Mouse (Mus musculus) stomach, embryonic 15.5 days (tissue): ENCODE measurements at regions not wholly inside any gene's neighbourhood (a gene's known extent, or its start where the extent isn't known, plus 50 kb on each side); places are given as distances from the start of the nearest gene placed in this dataset.

ENCODE experiments used
- ATAC-seq: fragments of 200-750 bp; cut with Nextera tagmentation; 2 replicates; pipeline ENCODE4 v1.8.0; 2017; ENCODE audit warnings: low read depth, moderate number of reproducible peaks, moderate TSS enrichment; ENCODE audit not compliant: insufficient read depth, low FRiP score
- H3K27ac ChIP-seq: fragments of 300-500 bp; sonication (generic); 2 replicates; pipeline ENCODE4 v1.5.1; 2015; ENCODE audit warnings: mild to moderate bottlenecking, inconsistent platforms
- H3K27me3 ChIP-seq: fragments of 300-500 bp; sonication (generic); replicated peaks from 2 replicates; pipeline ENCODE4 v1.6.1; 2015; ENCODE audit warnings: inconsistent platforms
- H3K36me3 ChIP-seq: fragments of 300-500 bp; sonication (generic); 2 replicates; pipeline ENCODE4 v1.6.1; 2015; ENCODE audit warnings: inconsistent platforms
- H3K4me1 ChIP-seq: fragments of 300-500 bp; sonication (generic); 2 replicates; pipeline ENCODE4 v1.6.1; 2015; ENCODE audit warnings: inconsistent platforms
- H3K4me2 ChIP-seq: fragments of 300-500 bp; sonication (generic); 2 replicates; pipeline ENCODE4 v1.6.1; 2015; ENCODE audit warnings: mild to moderate bottlenecking, inconsistent platforms
- H3K4me3 ChIP-seq: fragments of 300-500 bp; sonication (generic); replicated peaks from 2 replicates; pipeline ENCODE4 v1.5.1; 2015; ENCODE audit warnings: inconsistent platforms
- H3K9ac ChIP-seq: fragments of 300-500 bp; sonication (generic); 2 replicates; pipeline ENCODE4 v1.6.1; 2015; ENCODE audit warnings: inconsistent platforms
- H3K9me3 ChIP-seq: fragments of 300-500 bp; sonication (generic); 2 replicates; pipeline ENCODE4 v1.6.1; 2016; ENCODE audit warnings: inconsistent platforms
- WGBS: fragments of 180-500 bp; shearing (Covaris S2); methylation state at CpG from one replicate; pipeline ENCODE4 v1.1.7; 2015; 5-methylcytosine and 5-hydroxymethylcytosine counted together

GRCm38 (mm10) chr9:99987376-99987775, 111.4 kb upstream of the Sox14 start:
- no peak overlapping the region for H3K27ac ChIP-seq
- H3K4me3 ChIP-seq = no peak overlapping the region
- no peaks in the 10 kb centered on the region for H3K9me3 ChIP-seq
- no peaks in the 10 kb centered on the region for H3K27me3 ChIP-seq
- H3K4me1 ChIP-seq = no peaks in the 10 kb centered on the region
- no peak overlapping the region for H3K9ac ChIP-seq
- no peaks in the 10 kb centered on the region for H3K36me3 ChIP-seq
- WGBS = 12% methylated on average over 1 of the region's 1 CpGs
- no peak for ATAC-seq
- no peak overlapping the region for H3K4me2 ChIP-seq

- H3K4me2 ChIP-seq = no peak overlapping the region
- no peaks in the 10 kb centered on the region for H3K27me3 ChIP-seq
- no peak overlapping the region for H3K9ac ChIP-seq
- H3K27ac ChIP-seq = no peak overlapping the region
- H3K4me3 ChIP-seq = no peak overlapping the region
- ATAC-seq = no peak
- no peaks in the 10 kb centered on the region for H3K4me1 ChIP-seq
- 83% methylated on average over 1 of the region's 1 CpGs for WGBS
- no peaks in the 10 kb centered on the region for H3K9me3 ChIP-seq
- no peaks in the 10 kb centered on the region for H3K36me3 ChIP-seq
Observed at GRCm38 (mm10) chr9:99980734-99981133, 104.8 kb upstream of the Sox14 start.

GRCm38 (mm10) chr9:99961561-99961960, 85.6 kb upstream of the Sox14 start:
- H3K9me3 ChIP-seq = no peaks in the 10 kb centered on the region
- no peak for ATAC-seq
- H3K27me3 ChIP-seq = no peaks in the 10 kb centered on the region
- no peak overlapping the region for H3K27ac ChIP-seq
- H3K36me3 ChIP-seq = no peaks in the 10 kb centered on the region
- H3K4me3 ChIP-seq = no peak overlapping the region
- no peak overlapping the region for H3K4me2 ChIP-seq
- H3K4me1 ChIP-seq = no peaks in the 10 kb centered on the region
- no peak overlapping the region for H3K9ac ChIP-seq

- Histone ChIP-seq H3K4me1 (no peaks in the 10 kb centered on the region), H3K27ac (no peak overlapping the region), H3K9ac (no peak overlapping the region), H3K9me3 (no peaks in the 10 kb centered on the region), H3K27me3 (no peaks in the 10 kb centered on the region), H3K4me3 (no peak overlapping the region), H3K36me3 (no peaks in the 10 kb centered on the region), H3K4me2 (no peak overlapping the region)
- no peak for ATAC-seq
- 79% methylated on average over 10 of the region's 10 CpGs for WGBS
Observed at GRCm38 (mm10) chr9:99954720-99955119, 78.8 kb upstream of the Sox14 start.

GRCm38 (mm10) chr9:99954038-99954618, 78.2 kb upstream of the Sox14 start:
- Histone ChIP-seq H3K27me3 (no peaks in the 10 kb centered on the region), H3K9me3 (no peaks in the 10 kb centered on the region), H3K36me3 (no peaks in the 10 kb centered on the region), H3K4me1 (no peaks in the 10 kb centered on the region), H3K4me2 (no peak overlapping the region), H3K4me3 (no peak overlapping the region), H3K9ac (no peak overlapping the region), H3K27ac (no peak overlapping the region)
- no peak for ATAC-seq
- WGBS = 80% methylated on average over 6 of the region's 6 CpGs
